Mouse (Mus musculus): ENCODE measurements around the gene Alk. TPM values are rescaled to one million over a fixed set of nuclear protein-coding genes. Genes with fewer than 3 reads are reported as not detected.

Gene Alk
- not detected for total RNA-seq (2021)

- DNase-seq = peak; percentile 49 to 65
- intact Hi-C loops (cut with DNase I) = loop anchor here (10.0 kb wide), 2 partner anchors 640 to 940 kb away; no protein-coding TSS in a partner anchor
These were observed at the start of gene Alk for GRCm38 (mm10) chr17:72604610-72604980. Alk (minus strand) TSS chr17:72604627.

GRCm38 (mm10) chr17:72652801-72653200 lies 48.4 kb upstream of the Alk start:
- intact Hi-C loops (cut with DNase I) = no loop called here
- no peak for DNase-seq

GRCm38 (mm10) chr17:72648607-72649217 lies 44.3 kb upstream of the Alk start:
- DNase-seq = no peak

GRCm38 (mm10) chr17:72646167-72646566 lies 41.7 kb upstream of the Alk start:
- no peak for DNase-seq
- intact Hi-C loops (cut with DNase I) = no loop called here

More at GRCm38 (mm10) chr17:72648607-72649217, 44.3 kb upstream of the Alk start:
- intact Hi-C loops (cut with DNase I) = no loop called here

GRCm38 (mm10) chr17:72640095-72640494 lies 35.7 kb upstream of the Alk start:
- no peak for DNase-seq
- intact Hi-C loops (cut with DNase I) = no loop called here

- intact Hi-C loops (cut with DNase I) = no loop called here
These were observed 35.0 kb upstream of the Alk start for GRCm38 (mm10) chr17:72639400-72639799.

GRCm38 (mm10) chr17:72606251-72606650 lies 1.8 kb upstream of the Alk start:
- intact Hi-C loops (cut with DNase I) = loop anchor here (1.0 to 10.0 kb wide), 3 partner anchors 175 to 941 kb away; no protein-coding TSS in a partner anchor
- peak; percentile 74 to 80 for DNase-seq

More at GRCm38 (mm10) chr17:72639400-72639799, 35.0 kb upstream of the Alk start:
- DNase-seq = no peak

- DNase-seq = no peak
- intact Hi-C loops (cut with DNase I) = loop anchor here (10.0 kb wide), 2 partner anchors 639 to 939 kb away; no protein-coding TSS in a partner anchor
These were observed 379 bp downstream of the Alk start for GRCm38 (mm10) chr17:72603886-72604609.

GRCm38 (mm10) chr17:72603118-72603885 lies 1.1 kb downstream of the Alk start:
- DNase-seq = peak; percentile 66 to 77
- intact Hi-C loops (cut with DNase I) = loop anchor here (10.0 kb wide), 2 partner anchors 639 to 939 kb away; no protein-coding TSS in a partner anchor

GRCm38 (mm10) chr17:72600806-72601205 lies 3.6 kb downstream of the Alk start:
- intact Hi-C loops (cut with DNase I) = loop anchor here (10.0 kb wide), 2 partner anchors 636 to 936 kb away; no protein-coding TSS in a partner anchor
- no peak for DNase-seq

- no peak for DNase-seq
- intact Hi-C loops (cut with DNase I) = no loop called here
These were observed 16.8 kb downstream of the Alk start for GRCm38 (mm10) chr17:72587671-72588070.

GRCm38 (mm10) chr17:72580142-72580541 lies 24.3 kb downstream of the Alk start:
- no peak for DNase-seq
- intact Hi-C loops (cut with DNase I) = no loop called here

- DNase-seq = no peak
- intact Hi-C loops (cut with DNase I) = no loop called here
These were observed 25.1 kb downstream of the Alk start for GRCm38 (mm10) chr17:72579321-72579720.

GRCm38 (mm10) chr17:72571379-72571778 lies 33.0 kb downstream of the Alk start:
- intact Hi-C loops (cut with DNase I) = no loop called here
- no peak for DNase-seq

GRCm38 (mm10) chr17:72569491-72569890 lies 34.9 kb downstream of the Alk start:
- DNase-seq = no peak
- intact Hi-C loops (cut with DNase I) = no loop called here

- intact Hi-C loops (cut with DNase I) = no loop called here
These were observed 41.0 kb downstream of the Alk start for GRCm38 (mm10) chr17:72563423-72563822.

GRCm38 (mm10) chr17:72561471-72561870 lies 43.0 kb downstream of the Alk start:
- intact Hi-C loops (cut with DNase I) = no loop called here
- DNase-seq = no peak

More at GRCm38 (mm10) chr17:72563423-72563822, 41.0 kb downstream of the Alk start:
- no peak for DNase-seq

- intact Hi-C loops (cut with DNase I) = no loop called here
- no peak for DNase-seq
These were observed 43.7 kb downstream of the Alk start for GRCm38 (mm10) chr17:72560771-72561170.

GRCm38 (mm10) chr17:72557029-72557735 lies 47.2 kb downstream of the Alk start:
- intact Hi-C loops (cut with DNase I) = no loop called here
- DNase-seq = no peak

- DNase-seq = no peak
- intact Hi-C loops (cut with DNase I) = no loop called here
These were observed 58.2 kb downstream of the Alk start for GRCm38 (mm10) chr17:72546274-72546673.

All from heart, postnatal 36 days (tissue).